Comparison of ENCODE assay signal across 8 mouse cellular contexts in the genomic region with DNA sequence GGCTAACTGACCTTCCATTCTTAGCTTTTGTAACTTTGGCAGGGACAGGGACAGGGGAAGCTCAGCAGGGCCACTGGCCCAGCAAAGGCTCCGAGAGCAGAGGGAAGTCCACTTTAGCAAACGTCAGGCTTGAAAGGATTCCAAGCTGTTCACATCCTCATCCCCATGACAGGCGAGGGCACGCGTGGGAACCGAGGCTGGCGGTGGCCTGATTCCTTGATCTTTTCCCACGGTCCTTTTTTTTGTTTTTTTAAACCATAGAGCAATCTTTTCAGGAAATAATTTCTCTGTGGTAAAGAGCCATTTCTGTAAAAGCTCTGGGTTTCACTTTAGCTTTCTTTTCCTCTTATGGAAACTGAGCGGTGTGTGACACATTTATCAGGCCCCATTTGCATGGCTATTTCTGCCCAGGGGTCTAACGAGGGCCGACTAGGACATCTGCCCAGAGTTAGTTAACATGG. TPM values are rescaled to one million over a fixed set of nuclear protein-coding genes. Genes with fewer than 3 reads are reported as not detected.
DNase-seq lines count a peak whose midpoint lies in the region; ATAC-seq lines count a peak whose summit lies in the region.

No protein-coding gene starts in this region.

- no peak for ATAC-seq in heart, embryonic 11.5 days (replicated peaks; ENCODE audit: insufficient number of reproducible peaks, low FRiP score, low TSS enrichment)
- peak; percentile 15; the same call in 1 of the 2 replicates for ATAC-seq in monocyte, adult 5-6 weeks (replicated peaks; ENCODE audit: insufficient number of reproducible peaks, low FRiP score, low TSS enrichment, poor library complexity, severe bottlenecking)

- intact Hi-C loops in gastrocnemius, postnatal 14 days (cut with DNase I; ENCODE audit: low total_unique reads): loop anchor here (5.0 kb wide), 1 partner anchor 32 kb away; no protein-coding TSS in a partner anchor

- peak overlapping the region; percentile 66; the same call in 1 of the 2 replicates for H3K9ac ChIP-seq in heart, embryonic 11.5 days (ENCODE audit: low read depth, low read length)

- 17% methylated on average over 11 of the region's 11 CpGs for WGBS in heart, embryonic 11.5 days (ENCODE audit: insufficient replicate concordance)

- peak overlapping the region; percentile 25 for H3K4me3 ChIP-seq in heart, embryonic 11.5 days (ENCODE audit: low read depth, low read length)

- peaks cover 98% of the 10 kb centered on the region for H3K4me1 ChIP-seq in heart, embryonic 11.5 days (ENCODE audit: control insufficient read depth, insufficient read depth, low read length)

- no peaks in the 10 kb centered on the region for H3K36me3 ChIP-seq in heart, embryonic 11.5 days (ENCODE audit: control insufficient read depth, insufficient read depth, low read length)

- no peaks in the 10 kb centered on the region for H3K9me3 ChIP-seq in heart, embryonic 11.5 days (replicated peaks; ENCODE audit: control insufficient read depth, low read length)

- DNase-seq in right cerebral cortex, postnatal 14 days: peak; percentile 21
- DNase-seq in right cerebral cortex, adult 2 months (ENCODE audit: low spot score in 2 of 2): no peak
- DNase-seq in kidney, postnatal 10 days: peak; percentile 76
- DNase-seq in cerebellum, adult 11-12 months: no peak
- no peak for DNase-seq in urinary bladder, postnatal 25 days (ENCODE audit: low spot score)
- DNase-seq in gastrocnemius, postnatal 14 days: no peak

- H3K27ac ChIP-seq in heart, embryonic 11.5 days (ENCODE audit: low read depth, low read length): peak overlapping the region; percentile 79

- peak overlapping the region; percentile 54 for H3K4me2 ChIP-seq in heart, embryonic 11.5 days

- no peaks in the 10 kb centered on the region for H3K27me3 ChIP-seq in heart, embryonic 11.5 days (ENCODE audit: control insufficient read depth, insufficient read depth, low read length)

RNA-seq across cellular contexts. Expression of a gene that starts 17.2 kb away (rescaled TPM):
- polyA plus RNA-seq in heart, embryonic 11.5 days (2014; fragmentation: Nextera tagmentation; extraction: Ambion mirVana): 43.3 and 48.2 TPM in 2 replicates
- 118 to 126 TPM (median 121 TPM) in 3 replicates for total RNA-seq in monocyte, adult 5-6 weeks (2017)
- total RNA-seq in gastrocnemius, postnatal 14 days (2021): 1 to 10 TPM; 6.3 to 7.8 TPM

RNA-seq across cellular contexts. Expression of a gene that starts 41.4 kb away (rescaled TPM):
- polyA plus RNA-seq in heart, embryonic 11.5 days (2014; fragmentation: Nextera tagmentation; extraction: Ambion mirVana): 2.7 and 2.9 TPM in 2 replicates
- total RNA-seq in monocyte, adult 5-6 weeks (2017): 47.8 to 65.8 TPM (median 64.6 TPM) in 3 replicates
- total RNA-seq in gastrocnemius, postnatal 14 days (2021): 10 to 100 TPM in 1 of 2 experiments, 1 to 10 TPM in 1; 7.2 to 11.1 TPM

Comparison
In these comparisons a context has a peak if more than half of its experiments do, and no peak if none do; other contexts are left out.
1. DNase-seq: peak in right cerebral cortex, postnatal 14 days (single experiment) and kidney, postnatal 10 days (single experiment); none in right cerebral cortex, adult 2 months (0 of 2), cerebellum, adult 11-12 months (single experiment), urinary bladder, postnatal 25 days (single experiment) and gastrocnemius, postnatal 14 days (single experiment).
2. RNA of a gene that starts 17.2 kb away (total RNA-seq): 118 to 126 TPM in monocyte, adult 5-6 weeks; 6.3 to 7.8 TPM in gastrocnemius, postnatal 14 days; every median in the first group is over 10 times any median in the second.